Comparison of ENCODE assay signal across 35 mouse cellular contexts in genomic region chr6:128976194-128976593, GRCm38 (mm10). TPM values are rescaled to one million over a fixed set of nuclear protein-coding genes. Genes with fewer than 3 reads are reported as not detected.
DNase-seq lines count a peak whose midpoint lies in the region; ATAC-seq and TF ChIP-seq lines count a peak whose summit lies in the region.
"Had no signal": no experiment of that assay in that cellular context is flagged by ENCODE, and none has a peak within 500 bp of the region (broad histone marks: within the 10 kb centered on the region; RNA-seq: fewer than 3 reads in every experiment).

No protein-coding gene starts in this region.

- peak overlapping the region; percentile 95 for H3K27ac ChIP-seq in spleen, adult 2 months (ENCODE audit: insufficient read depth, low read length)
- H3K27ac ChIP-seq in bone marrow, adult 2 months (ENCODE audit: control insufficient read depth, insufficient read depth, low read depth, low read length, poor library complexity): peak overlapping the region; percentile 76
- no peak overlapping the region for H3K27ac ChIP-seq in lung, postnatal 0 days (ENCODE audit: low read length)
- H3K27ac ChIP-seq: embryonic facial prominence, embryonic 13.5 days; forebrain, embryonic 10.5 days; forebrain, embryonic 15.5 days; heart, adult 2 months; heart, embryonic 13.5 days; hindbrain, embryonic 10.5 days; layer of hippocampus, adult 2 months; limb, embryonic 13.5 days; midbrain, embryonic 12.5 days; neural tube, embryonic 13.5 days had no signal

- H3K4me2 ChIP-seq in lung, postnatal 0 days (replicated peaks; ENCODE audit: low read depth, low read length): no peak overlapping the region
- H3K4me2 ChIP-seq: embryonic facial prominence, embryonic 13.5 days; forebrain, embryonic 15.5 days; heart, embryonic 13.5 days; limb, embryonic 13.5 days; liver, embryonic 11.5 days; midbrain, embryonic 12.5 days; neural tube, embryonic 13.5 days had no signal

- H3K4me1 ChIP-seq in spleen, adult 2 months (ENCODE audit: control insufficient read depth, insufficient read depth, insufficient read length): peaks cover 5% of the 10 kb centered on the region; the same call in 1 of the 2 replicates
- no peaks in the 10 kb centered on the region; the same call in 1 of the 2 replicates for H3K4me1 ChIP-seq in bone marrow, adult 2 months (ENCODE audit: control insufficient read depth, insufficient read depth, low read length)
- H3K4me1 ChIP-seq in lung, postnatal 0 days (ENCODE audit: insufficient read depth, low read depth, low read length): no peaks in the 10 kb centered on the region
- H3K4me1 ChIP-seq: embryonic facial prominence, embryonic 13.5 days; forebrain, embryonic 10.5 days; forebrain, embryonic 15.5 days; heart, embryonic 13.5 days; hindbrain, embryonic 10.5 days; limb, embryonic 13.5 days; midbrain, embryonic 12.5 days; neural tube, embryonic 13.5 days had no signal

- no peak overlapping the region for H3K9ac ChIP-seq in lung, postnatal 0 days (replicated peaks; ENCODE audit: low read depth)
- H3K9ac ChIP-seq: embryonic facial prominence, embryonic 13.5 days; forebrain, embryonic 15.5 days; heart, embryonic 13.5 days; limb, embryonic 13.5 days; midbrain, embryonic 12.5 days; neural tube, embryonic 13.5 days had no signal

- no peaks in the 10 kb centered on the region for H3K27me3 ChIP-seq in spleen, adult 2 months (ENCODE audit: control insufficient read depth, insufficient read depth, low read length)
- no peaks in the 10 kb centered on the region for H3K27me3 ChIP-seq in splenic B cell, adult 2 months (ENCODE audit: control insufficient read depth, insufficient read depth, low read length, poor library complexity, severe bottlenecking)
- H3K27me3 ChIP-seq in lung, postnatal 0 days (replicated peaks; ENCODE audit: insufficient read depth, low read length): no peaks in the 10 kb centered on the region
- H3K27me3 ChIP-seq: embryonic facial prominence, embryonic 13.5 days; forebrain, embryonic 15.5 days; heart, embryonic 13.5 days; limb, embryonic 13.5 days; megakaryocyte, embryonic 14.5 days; midbrain, embryonic 12.5 days; neural tube, embryonic 13.5 days had no signal

- no peak for TF ChIP-seq CTCF in spleen, adult 2 months (IDR thresholded peaks at IDR 0.05; ENCODE audit: extremely low read depth, insufficient read depth, insufficient read length, insufficient replicate concordance)
- no peak for TF ChIP-seq CTCF in bone marrow, adult 2 months (IDR thresholded peaks at IDR 0.05; ENCODE audit: control insufficient read depth, insufficient read depth, low read length)
- TF ChIP-seq CTCF in lung, postnatal 0 days (IDR thresholded peaks at IDR 0.05): no peak

- DNase-seq in spleen, adult 2 months (ENCODE audit: low read depth in 1 of 2, low spot score in 2 of 2): peak; percentile 29 to 33
- DNase-seq in spleen, adult 12 weeks (ENCODE audit: low spot score): no peak
- DNase-seq in splenic B cell, adult 2 months (ENCODE audit: low read depth, low spot score): peak; percentile 62
- no peak for DNase-seq in cerebellum, postnatal 10 days
- no peak for DNase-seq in lung, postnatal 0 days (ENCODE audit: low spot score)
- DNase-seq: adrenal gland, postnatal 10 days; cerebellum, adult 18-20 months; cerebellum, postnatal 14 days; gastrocnemius, postnatal 25 days; heart, adult 2 months; heart, postnatal 10 days; kidney, adult 18-20 months; kidney, postnatal 36 days; lung, adult 18-20 months; lung, postnatal 14 days; thymus, postnatal 14 days had no signal

- peak; percentile 16 to 20; a peak in 2 of 4 replicates for ATAC-seq in hematopoietic stem cell, adult 5-6 weeks (replicated peaks in 1 of 2; ENCODE audit: insufficient read depth in 1 of 2, low FRiP score in 2 of 2, low TSS enrichment in 1 of 2, low read depth in 1 of 2, poor library complexity in 2 of 2, severe bottlenecking in 2 of 2)
- ATAC-seq in lung, postnatal 0 days: no peak
- ATAC-seq: forebrain, embryonic 15.5 days; hindbrain, embryonic 16.5 days had no signal

- peak; percentile 22; the same call in 1 of the 2 replicates for TF ChIP-seq POLR2A in spleen, adult 2 months (IDR thresholded peaks at IDR 0.05; ENCODE audit: low read depth, low read length)
- TF ChIP-seq POLR2A in bone marrow, adult 2 months (IDR thresholded peaks at IDR 0.05; ENCODE audit: borderline replicate concordance, control insufficient read depth, low read depth, low read length): no peak

- H3K36me3 ChIP-seq in spleen, adult 2 months (ENCODE audit: control insufficient read depth, insufficient read depth, low read length): peaks cover 3% of the 10 kb centered on the region
- H3K36me3 ChIP-seq in splenic B cell, adult 2 months (ENCODE audit: control insufficient read depth, insufficient read depth, low read length, poor library complexity, severe bottlenecking): peaks cover 2% of the 10 kb centered on the region; the same call in 1 of the 2 replicates
- H3K36me3 ChIP-seq in lung, postnatal 0 days (ENCODE audit: insufficient read depth, low read length): no peaks in the 10 kb centered on the region
- H3K36me3 ChIP-seq: embryonic facial prominence, embryonic 13.5 days; forebrain, embryonic 10.5 days; forebrain, embryonic 15.5 days; G1E; heart, embryonic 13.5 days; hindbrain, embryonic 10.5 days; limb, embryonic 13.5 days; midbrain, embryonic 12.5 days; neural tube, embryonic 13.5 days had no signal

- H3K4me3 ChIP-seq in spleen, adult 2 months (ENCODE audit: extremely low read depth, insufficient read depth, insufficient read length): no peak overlapping the region
- H3K4me3 ChIP-seq in bone marrow, adult 2 months (replicated peaks; ENCODE audit: control insufficient read depth, low read depth, low read length): no peak overlapping the region
- no peak overlapping the region for H3K4me3 ChIP-seq in lung, postnatal 0 days (ENCODE audit: low read depth, low read length)
- H3K4me3 ChIP-seq: embryonic facial prominence, embryonic 13.5 days; forebrain, embryonic 10.5 days; forebrain, embryonic 15.5 days; heart, adult 2 months; heart, embryonic 13.5 days; hindbrain, embryonic 10.5 days; layer of hippocampus, adult 2 months; limb, embryonic 13.5 days; megakaryocyte, embryonic 14.5 days; midbrain, embryonic 12.5 days; neural tube, embryonic 13.5 days had no signal

- H3K9me3 ChIP-seq in lung, postnatal 0 days (ENCODE audit: low read length): no peaks in the 10 kb centered on the region
- H3K9me3 ChIP-seq: embryonic facial prominence, embryonic 13.5 days; forebrain, embryonic 10.5 days; forebrain, embryonic 15.5 days; heart, embryonic 13.5 days; hindbrain, embryonic 10.5 days; limb, embryonic 13.5 days; megakaryocyte, embryonic 14.5 days; midbrain, embryonic 12.5 days; neural tube, embryonic 13.5 days had no signal

- no peak for TF ChIP-seq EP300 in lung, postnatal 0 days (IDR thresholded peaks at IDR 0.05)

RNA-seq across cellular contexts. Expression of gene Clec2g, which starts 42.0 kb away (rescaled TPM):
- 0.35 TPM in 1 of 2 replicates, not detected in the other for polyA plus RNA-seq in spleen, adult 2 months (2012; rRNA removed)
- polyA plus RNA-seq in bone marrow, adult 2 months (2011; ENCODE audit: insufficient read depth, insufficient read length, low replicate concordance, missing spikeins): not detected in 2 replicates
- not detected in 2 replicates for total RNA-seq in hematopoietic stem cell, adult 5-6 weeks (2017)
- not detected in 2 replicates for polyA plus RNA-seq in lung, postnatal 0 days (2015; fragmentation: Nextera tagmentation; extraction: Ambion mirVana)
- total RNA-seq: midbrain, postnatal 0 days had no signal
- polyA plus RNA-seq: C2C12; forebrain, embryonic 10.5 days; forebrain, embryonic 15.5 days; G1E; heart, adult 2 months; heart, embryonic 13.5 days; hindbrain, embryonic 10.5 days; hindbrain, embryonic 16.5 days; intestine, embryonic 14.5 days; kidney, embryonic 16.5 days; limb, embryonic 13.5 days; liver, embryonic 11.5 days; midbrain, embryonic 12.5 days; midbrain, postnatal 0 days; neural tube, embryonic 13.5 days had no signal

Comparison
In these comparisons a context has a peak if more than half of its experiments do, and no peak if none do; other contexts are left out.
1. DNase-seq: peak in spleen, adult 2 months (2 of 2) and splenic B cell, adult 2 months (single experiment); none in spleen, adult 12 weeks (single experiment), cerebellum, postnatal 10 days (0 of 2) and lung, postnatal 0 days (single experiment).